Mouse (Mus musculus): ENCODE results near the gene Nat9. TPM values are rescaled to one million over a fixed set of nuclear protein-coding genes. Genes with fewer than 3 reads are reported as not detected.

Nat9 gene
- polyA plus RNA-seq, 1 experiment from 2014 or later: 19.1 TPM

DNA sequence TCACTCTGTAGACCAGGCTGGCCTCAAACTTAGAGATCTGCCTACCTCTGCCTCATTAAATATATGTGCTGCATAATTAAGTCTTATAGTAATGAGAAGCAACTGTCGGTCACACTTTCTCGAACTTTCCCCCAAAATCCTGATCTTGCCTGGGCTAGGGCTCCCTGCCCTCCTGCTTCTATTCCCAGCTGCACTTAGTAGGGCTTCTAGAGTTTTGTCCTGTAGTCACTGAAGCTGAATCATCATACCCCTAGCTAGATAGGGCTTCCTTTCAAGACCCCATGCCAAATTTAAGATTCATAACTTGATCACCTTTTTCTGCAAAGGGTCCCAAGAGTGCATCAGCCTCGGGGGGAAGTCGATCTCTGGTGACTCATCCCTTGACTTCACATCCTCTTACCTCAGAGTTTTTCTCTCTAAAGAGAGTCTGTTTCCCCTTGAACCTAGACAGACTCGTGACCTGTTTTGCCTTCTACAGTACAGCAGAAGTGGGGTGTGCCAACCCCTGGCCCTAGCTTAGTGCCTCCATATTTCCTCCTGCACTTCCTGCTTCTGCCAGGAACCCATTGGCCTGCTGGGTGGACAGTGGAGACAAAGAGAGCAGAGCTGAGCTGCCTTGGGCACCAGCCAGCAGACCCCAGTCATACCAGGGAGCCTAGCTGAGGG, 48.9 kb downstream of the Nat9 start:
- ATAC-seq (ENCODE audit: low FRiP score, low read depth): no peak
- H3K4me3 ChIP-seq: no peak overlapping the region
- no peak overlapping the region for H3K27ac ChIP-seq (replicated peaks)
- no peaks in the 10 kb centered on the region for H3K27me3 ChIP-seq
- WGBS: 85% methylated on average over 5 of the region's 5 CpGs
- H3K9ac ChIP-seq: no peak overlapping the region
- no peak overlapping the region for H3K4me2 ChIP-seq
- no peaks in the 10 kb centered on the region for H3K9me3 ChIP-seq
- no peaks in the 10 kb centered on the region for H3K4me1 ChIP-seq (replicated peaks)
- H3K36me3 ChIP-seq: no peaks in the 10 kb centered on the region

DNA sequence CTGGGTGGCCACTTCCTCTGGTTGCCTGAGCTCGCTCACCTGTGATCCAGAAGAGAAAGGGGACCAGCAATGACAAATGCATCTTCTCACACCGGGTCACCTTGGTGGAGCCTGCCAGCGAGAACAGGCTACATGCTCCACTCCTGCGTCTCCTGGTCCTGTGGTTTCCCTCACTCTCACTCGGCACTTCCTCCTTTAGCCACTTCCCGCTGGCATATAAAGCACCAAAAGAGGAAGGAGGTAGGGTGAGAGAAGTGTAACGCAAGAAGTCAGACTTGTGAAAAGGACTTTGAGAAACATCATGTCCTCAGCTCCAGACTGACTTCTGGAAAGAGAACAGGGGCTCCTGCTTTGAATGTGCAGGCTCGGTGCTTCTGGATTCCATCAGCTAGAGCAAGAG, 53.9 kb downstream of the Nat9 start, which contains the start of gene Cd300lf:
Cd300lf (minus strand) TSS at position 193 of the 400 bp plus-strand sequence.
- no peak within 1 kb of the TSS for H3K4me2 ChIP-seq
- H3K4me3 ChIP-seq: no peak within 1 kb of the TSS
- no peaks in the 10 kb centered on the region for H3K27me3 ChIP-seq
- no peaks in the 10 kb centered on the region for H3K36me3 ChIP-seq
- no peaks in the 10 kb centered on the region for H3K4me1 ChIP-seq (replicated peaks)
- H3K9ac ChIP-seq: no peak within 1 kb of the TSS
- H3K27ac ChIP-seq (replicated peaks): no peak within 1 kb of the TSS
- H3K9me3 ChIP-seq: no peaks in the 10 kb centered on the region
- 90% methylated on average over 8 of the region's 8 CpGs for WGBS
- no peak for ATAC-seq (ENCODE audit: low FRiP score, low read depth)

Other genes starting within 250 kb of the Nat9 start
- gene Cd300c, start 218.7 kb downstream of the Nat9 start, polyA plus RNA-seq (2015; fragmentation: Nextera tagmentation; extraction: Ambion mirVana): not detected in 2 replicates
- gene Cd300ld, start 197.9 kb downstream of the Nat9 start, polyA plus RNA-seq (2015; fragmentation: Nextera tagmentation; extraction: Ambion mirVana): 0.20 TPM in 1 of 2 replicates, not detected in the other
- gene Cd300c2, start 186.0 kb downstream of the Nat9 start, polyA plus RNA-seq (2015; fragmentation: Nextera tagmentation; extraction: Ambion mirVana): 1.1 and 2.3 TPM in 2 replicates
- gene Cd300ld2, start 171.7 kb downstream of the Nat9 start, polyA plus RNA-seq (2015; fragmentation: Nextera tagmentation; extraction: Ambion mirVana): not detected in 2 replicates
- gene Cd300ld4, start 160.8 kb downstream of the Nat9 start, polyA plus RNA-seq (2015; fragmentation: Nextera tagmentation; extraction: Ambion mirVana): not detected in 2 replicates
- gene Cd300ld5, start 150.1 kb downstream of the Nat9 start, polyA plus RNA-seq (2015; fragmentation: Nextera tagmentation; extraction: Ambion mirVana): not detected in 2 replicates
- not detected in 2 replicates for gene Cd300ld3, start 139.4 kb downstream of the Nat9 start, polyA plus RNA-seq (2015; fragmentation: Nextera tagmentation; extraction: Ambion mirVana)
- gene Cd300e, start 125.7 kb downstream of the Nat9 start, polyA plus RNA-seq (2015; fragmentation: Nextera tagmentation; extraction: Ambion mirVana): not detected in 2 replicates
- gene Rab37, start 96.4 kb downstream of the Nat9 start, polyA plus RNA-seq (2015; fragmentation: Nextera tagmentation; extraction: Ambion mirVana): 0.62 and 0.77 TPM in 2 replicates
- gene Cd300lf, start 53.9 kb downstream of the Nat9 start, polyA plus RNA-seq (2015; fragmentation: Nextera tagmentation; extraction: Ambion mirVana): 0.17 and 0.34 TPM in 2 replicates
- 68.7 and 70.2 TPM in 2 replicates for gene Slc9a3r1, start 24.5 kb downstream of the Nat9 start, polyA plus RNA-seq (2015; fragmentation: Nextera tagmentation; extraction: Ambion mirVana)
- 15.1 and 17.5 TPM in 2 replicates for gene Tmem104, start 372 bp downstream of the Nat9 start, polyA plus RNA-seq (2015; fragmentation: Nextera tagmentation; extraction: Ambion mirVana)
- 0.64 and 0.73 TPM in 2 replicates for gene Grin2c, start 79.4 kb upstream of the Nat9 start, polyA plus RNA-seq (2015; fragmentation: Nextera tagmentation; extraction: Ambion mirVana)
- 21.3 and 21.6 TPM in 2 replicates for gene Fdxr, start 89.2 kb upstream of the Nat9 start, polyA plus RNA-seq (2015; fragmentation: Nextera tagmentation; extraction: Ambion mirVana)
- gene Fads6, start 109.8 kb upstream of the Nat9 start, polyA plus RNA-seq (2015; fragmentation: Nextera tagmentation; extraction: Ambion mirVana): 1.3 and 1.5 TPM in 2 replicates
- gene Otop2, start 119.3 kb upstream of the Nat9 start, polyA plus RNA-seq (2015; fragmentation: Nextera tagmentation; extraction: Ambion mirVana): 0.07 and 0.34 TPM in 2 replicates
- gene Ush1g, start 134.2 kb upstream of the Nat9 start, polyA plus RNA-seq (2015; fragmentation: Nextera tagmentation; extraction: Ambion mirVana): 0.06 and 0.38 TPM in 2 replicates
- 2.2 and 2.3 TPM in 2 replicates for gene Otop3, start 146.9 kb upstream of the Nat9 start, polyA plus RNA-seq (2015; fragmentation: Nextera tagmentation; extraction: Ambion mirVana)
- 57.2 and 62.4 TPM in 2 replicates for gene Hid1, start 179.9 kb upstream of the Nat9 start, polyA plus RNA-seq (2015; fragmentation: Nextera tagmentation; extraction: Ambion mirVana)
- 25.0 and 27.0 TPM in 2 replicates for gene Cdr2l, start 194.1 kb upstream of the Nat9 start, polyA plus RNA-seq (2015; fragmentation: Nextera tagmentation; extraction: Ambion mirVana)
- 180 and 190 TPM in 2 replicates for gene Mrpl58, start 215.9 kb upstream of the Nat9 start, polyA plus RNA-seq (2015; fragmentation: Nextera tagmentation; extraction: Ambion mirVana)
- 877 and 940 TPM in 2 replicates for gene Atp5h, start 232.1 kb upstream of the Nat9 start, polyA plus RNA-seq (2015; fragmentation: Nextera tagmentation; extraction: Ambion mirVana)
- 23.6 and 26.2 TPM in 2 replicates for gene Kctd2, start 232.3 kb upstream of the Nat9 start, polyA plus RNA-seq (2015; fragmentation: Nextera tagmentation; extraction: Ambion mirVana)

Measured in hindbrain, embryonic 15.5 days (tissue).